Mouse (Mus musculus) lung, adult 2 months (tissue): ENCODE data around the gene Ykt6.

Experiments
- CTCF ChIP-seq: fragments of 200-500 bp; IDR thresholded peaks from 2 replicates; pipeline ENCODE4 v1.5.1; 2011; ENCODE audit warnings: mild to moderate bottlenecking, low read length, control low read depth; ENCODE audit not compliant: insufficient read depth
- POLR2A ChIP-seq: fragments of 200-500 bp; IDR thresholded peaks from 2 replicates; pipeline ENCODE4 v1.6.1; 2011; ENCODE audit warnings: low read depth, mild to moderate bottlenecking, control low read depth, low read length, borderline replicate concordance; ENCODE audit errors: extremely low read depth

GRCm38 (mm10) chr11:5913936-5914335 lies 41.6 kb upstream of the Ykt6 start:
- TF ChIP-seq POLR2A, result no peak
- TF ChIP-seq CTCF, result no peak
